Mouse (Mus musculus) lung, adult 2 months (tissue): ENCODE measurements around the gene Tff3. TPM values are rescaled to one million over a fixed set of nuclear protein-coding genes. Genes with fewer than 3 reads are reported as not detected.
A peak's percentile ranks its signal among the peaks of the same experiment; 100 is the strongest.

Experiments
- DNase-seq: peaks from one replicate; pipeline ENCODE4 v3.0.0; 2022
- H3K4me1 ChIP-seq: fragments of 200-500 bp; 2 replicates; pipeline ENCODE4 v1.6.1; 2011; ENCODE audit warnings: low read length; ENCODE audit not compliant: control insufficient read depth, insufficient read depth
- H3K4me3 ChIP-seq: fragments of 200-500 bp; replicated peaks from 2 replicates; pipeline ENCODE3; 2011; ENCODE audit warnings: low read depth, mild to moderate bottlenecking, control low read depth, low read length; ENCODE audit errors: extremely low read depth
- CTCF ChIP-seq: fragments of 200-500 bp; IDR thresholded peaks from 2 replicates; pipeline ENCODE4 v1.5.1; 2011; ENCODE audit warnings: mild to moderate bottlenecking, low read length, control low read depth; ENCODE audit not compliant: insufficient read depth
- POLR2A ChIP-seq: fragments of 200-500 bp; IDR thresholded peaks from 2 replicates; pipeline ENCODE4 v1.6.1; 2011; ENCODE audit warnings: low read depth, mild to moderate bottlenecking, control low read depth, low read length, borderline replicate concordance; ENCODE audit errors: extremely low read depth
- WGBS: fragments of 180-500 bp; shearing (Covaris S2); methylation state at CpG from one replicate; pipeline ENCODE4 v1.1.7; 2018; 5-methylcytosine and 5-hydroxymethylcytosine counted together
- polyA plus RNA-seq: library from polyadenylated mRNA; depleted of rRNA; stranded (reverse); fragments of >200 nt; gene quantifications from 2 replicates; pipeline ENCODE4 v1.2.3, GENCODE M21; 2012

Tff3 gene
- polyA plus RNA-seq, 1 experiment, result not detected

GRCm38 (mm10) chr17:31152512-31152911, 23.1 kb upstream of the Tff3 start:
- 62% methylated on average over 5 of the region's 5 CpGs for WGBS
- DNase-seq, result no peak
- no peak overlapping the region for H3K4me3 ChIP-seq
- no peak for TF ChIP-seq POLR2A
- TF ChIP-seq CTCF, result no peak
- H3K4me1 ChIP-seq, result no peaks in the 10 kb centered on the region

DNA sequence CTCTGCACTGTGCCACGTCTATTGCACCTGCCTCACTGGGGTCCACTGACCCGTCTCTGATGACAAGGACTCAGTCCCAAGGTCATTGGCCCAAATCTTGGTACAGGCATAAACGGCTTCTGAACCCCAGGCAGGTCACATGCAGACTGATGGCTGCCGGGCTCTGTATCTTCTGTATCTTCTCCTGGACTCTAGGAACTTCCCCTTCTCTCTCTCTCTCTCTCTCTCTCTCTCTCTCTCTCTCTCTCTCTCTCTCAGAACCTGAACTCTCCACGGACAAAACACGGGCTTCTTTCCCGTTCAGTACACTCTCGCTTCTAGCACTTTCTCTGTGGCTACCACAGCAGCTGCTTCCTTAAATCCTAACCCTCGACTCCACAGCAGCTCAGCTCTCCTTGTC, 16.6 kb upstream of the Tff3 start:
- Histone ChIP-seq H3K4me1 (no peaks in the 10 kb centered on the region), H3K4me3 (no peak overlapping the region)
- TF ChIP-seq POLR2A (no peak), CTCF (no peak)
- no peak for DNase-seq
- WGBS, result 77% methylated on average over 9 of the region's 9 CpGs

DNA sequence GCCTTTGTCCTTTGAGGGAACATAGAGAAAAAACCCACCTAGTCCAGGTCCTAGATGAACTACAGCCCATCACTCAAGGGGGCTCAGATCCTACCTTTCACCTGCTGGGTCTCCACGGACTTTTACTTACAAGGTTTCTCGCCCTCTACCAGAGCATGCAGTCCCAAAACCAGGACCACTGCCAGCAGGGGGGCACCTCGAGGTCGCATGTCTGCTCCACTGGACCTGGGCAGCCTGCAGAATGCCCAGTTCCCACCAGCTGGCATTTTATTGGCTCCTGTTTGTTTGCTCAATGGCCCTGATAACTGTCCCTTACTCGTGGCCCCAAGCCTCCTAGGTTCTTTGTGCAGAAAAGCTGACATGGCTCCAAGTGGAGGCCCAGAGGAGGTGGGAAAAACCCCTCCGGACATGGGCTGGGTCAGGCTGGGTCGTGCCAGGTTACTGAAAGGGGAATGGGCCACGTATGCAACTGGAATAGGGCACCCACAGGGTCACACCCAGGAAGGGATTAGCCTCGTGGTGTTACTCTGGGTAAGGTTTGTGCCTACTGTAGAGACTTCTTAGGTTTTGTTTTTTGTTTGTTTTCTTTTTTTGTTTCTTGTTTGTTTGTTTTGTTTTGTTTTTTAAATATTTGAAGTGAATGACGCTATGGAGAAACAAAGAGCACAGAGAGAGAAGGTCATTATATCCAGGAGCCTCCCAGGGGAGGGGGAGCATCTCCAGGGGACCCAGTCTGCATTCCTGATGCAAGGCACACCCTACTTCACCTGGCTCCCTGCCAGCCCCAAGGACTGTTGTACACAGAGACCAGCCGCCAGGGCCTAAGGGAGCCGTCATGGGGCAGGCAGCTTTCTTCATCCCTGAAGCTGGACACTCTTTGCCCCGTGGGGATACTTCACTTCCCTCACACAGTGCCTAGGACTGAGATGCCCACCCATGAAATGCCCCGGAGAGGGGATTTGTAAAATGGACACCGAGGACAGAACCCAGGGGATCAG, 14.9 kb upstream of the Tff3 start, which contains the start of gene Tff2:
Gene Tff2 (minus strand): TSS at position 243 of the 998 bp plus-strand sequence.
- Histone ChIP-seq H3K4me1 (no peaks in the 10 kb centered on the region), H3K4me3 (no peak within 1 kb of the TSS)
- no peak for TF ChIP-seq CTCF
- WGBS, result 49% methylated on average over 15 of the region's 15 CpGs
- no peak for DNase-seq

GRCm38 (mm10) chr17:31142116-31142515, 12.7 kb upstream of the Tff3 start:
- no peak overlapping the region for H3K4me3 ChIP-seq

DNA sequence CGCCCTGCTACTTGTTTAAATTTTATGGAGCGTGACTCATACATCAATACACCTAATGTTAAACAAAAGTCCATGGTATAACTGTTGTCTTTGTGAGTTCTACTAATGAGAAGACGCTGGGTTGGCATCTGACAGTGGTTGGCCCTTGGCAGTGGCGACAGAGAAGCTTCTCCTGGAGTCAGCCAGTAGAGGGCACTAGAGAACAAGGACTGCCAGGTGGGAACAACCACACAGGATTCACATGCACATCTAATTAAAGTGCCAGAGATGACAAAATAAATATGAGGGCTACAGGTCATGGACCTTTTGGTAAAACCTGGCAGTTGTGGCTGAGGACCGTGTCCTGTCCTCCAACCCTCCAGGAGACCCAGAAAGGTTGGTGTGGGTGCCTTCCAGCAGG, 9.0 kb upstream of the Tff3 start:
- TF ChIP-seq POLR2A (no peak), CTCF (peak; percentile 76)
- 18% methylated on average over 5 of the region's 5 CpGs for WGBS
- no peaks in the 10 kb centered on the region for H3K4me1 ChIP-seq
- H3K4me3 ChIP-seq, result no peak overlapping the region
- no peak for DNase-seq

More at GRCm38 (mm10) chr17:31142116-31142515, 12.7 kb upstream of the Tff3 start:
- no peak for TF ChIP-seq POLR2A
- no peak for TF ChIP-seq CTCF
- DNase-seq, result no peak
- no peaks in the 10 kb centered on the region for H3K4me1 ChIP-seq
- WGBS, result 91% methylated on average over 7 of the region's 7 CpGs

- TF ChIP-seq CTCF (no peak), POLR2A (no peak)
- Histone ChIP-seq H3K4me1 (no peaks in the 10 kb centered on the region), H3K4me3 (no peak overlapping the region)
- WGBS, result 80% methylated on average over 1 of the region's 1 CpGs
- DNase-seq, result no peak
Measured at GRCm38 (mm10) chr17:31136821-31137220, 7.4 kb upstream of the Tff3 start.

DNA sequence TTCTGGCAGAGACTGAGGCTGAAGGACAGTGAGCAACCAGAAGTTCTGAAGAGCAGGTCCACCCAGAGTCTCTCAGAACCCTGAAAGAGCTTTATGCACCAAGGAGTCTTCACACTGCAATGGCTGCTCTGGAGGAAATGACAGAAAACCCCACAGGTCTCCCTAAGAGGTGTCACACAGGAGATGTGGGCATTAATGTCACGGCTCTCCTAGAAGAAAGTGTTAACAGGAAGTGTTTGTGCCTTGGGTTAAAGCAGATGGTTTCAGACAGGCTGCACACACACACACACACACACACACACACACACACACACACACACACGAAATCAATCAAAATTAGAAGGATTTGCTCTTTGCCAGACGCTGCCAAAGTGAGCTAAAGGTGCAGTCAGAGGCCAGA, 6.8 kb upstream of the Tff3 start:
- DNase-seq, result no peak
- no peaks in the 10 kb centered on the region for H3K4me1 ChIP-seq
- no peak for TF ChIP-seq POLR2A
- TF ChIP-seq CTCF, result no peak
- 37% methylated on average over 3 of the region's 3 CpGs for WGBS
- no peak overlapping the region for H3K4me3 ChIP-seq

GRCm38 (mm10) chr17:31134913-31135312, 5.5 kb upstream of the Tff3 start:
- TF ChIP-seq POLR2A, result no peak
- no peak for TF ChIP-seq CTCF
- no peak for DNase-seq
- 62% methylated on average over 6 of the region's 6 CpGs for WGBS
- no peaks in the 10 kb centered on the region for H3K4me1 ChIP-seq
- no peak overlapping the region for H3K4me3 ChIP-seq

DNA sequence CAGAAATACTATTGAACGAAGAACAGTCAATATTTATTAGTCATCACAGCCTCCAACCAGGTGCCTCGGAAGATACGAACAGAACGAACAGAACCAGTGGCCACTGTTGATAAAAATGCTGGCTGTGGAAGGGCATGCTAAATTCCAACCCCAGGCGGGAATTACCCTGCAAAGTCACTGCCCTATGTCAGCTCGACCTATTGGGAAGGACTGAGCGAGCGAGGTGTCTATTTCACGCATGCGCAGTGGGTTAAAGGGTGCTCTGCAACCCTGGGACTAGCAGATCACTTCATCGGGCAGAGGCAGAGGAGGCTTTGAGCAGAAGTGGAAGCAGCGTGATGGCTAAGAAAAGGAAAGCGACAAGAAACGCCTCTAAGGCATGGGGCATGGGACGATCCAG, 4.3 kb upstream of the Tff3 start:
- TF ChIP-seq POLR2A (no peak), CTCF (no peak)
- WGBS, result 63% methylated on average over 15 of the region's 15 CpGs
- Histone ChIP-seq H3K4me3 (no peak overlapping the region), H3K4me1 (no peaks in the 10 kb centered on the region)
- DNase-seq, result no peak

- 65% methylated on average over 10 of the region's 10 CpGs for WGBS
- no peak overlapping the region for H3K4me3 ChIP-seq
- DNase-seq, result no peak
- TF ChIP-seq CTCF (no peak), POLR2A (no peak)
- no peaks in the 10 kb centered on the region for H3K4me1 ChIP-seq
Measured at GRCm38 (mm10) chr17:31131269-31131821, 1.9 kb upstream of the Tff3 start.
